Mouse (Mus musculus): ENCODE results near the gene Mapt. TPM values are rescaled to one million over a fixed set of nuclear protein-coding genes. Genes with fewer than 3 reads are reported as not detected.

Mapt gene
- polyA plus RNA-seq, 1 experiment from 2014 or later: 939 TPM

DNA sequence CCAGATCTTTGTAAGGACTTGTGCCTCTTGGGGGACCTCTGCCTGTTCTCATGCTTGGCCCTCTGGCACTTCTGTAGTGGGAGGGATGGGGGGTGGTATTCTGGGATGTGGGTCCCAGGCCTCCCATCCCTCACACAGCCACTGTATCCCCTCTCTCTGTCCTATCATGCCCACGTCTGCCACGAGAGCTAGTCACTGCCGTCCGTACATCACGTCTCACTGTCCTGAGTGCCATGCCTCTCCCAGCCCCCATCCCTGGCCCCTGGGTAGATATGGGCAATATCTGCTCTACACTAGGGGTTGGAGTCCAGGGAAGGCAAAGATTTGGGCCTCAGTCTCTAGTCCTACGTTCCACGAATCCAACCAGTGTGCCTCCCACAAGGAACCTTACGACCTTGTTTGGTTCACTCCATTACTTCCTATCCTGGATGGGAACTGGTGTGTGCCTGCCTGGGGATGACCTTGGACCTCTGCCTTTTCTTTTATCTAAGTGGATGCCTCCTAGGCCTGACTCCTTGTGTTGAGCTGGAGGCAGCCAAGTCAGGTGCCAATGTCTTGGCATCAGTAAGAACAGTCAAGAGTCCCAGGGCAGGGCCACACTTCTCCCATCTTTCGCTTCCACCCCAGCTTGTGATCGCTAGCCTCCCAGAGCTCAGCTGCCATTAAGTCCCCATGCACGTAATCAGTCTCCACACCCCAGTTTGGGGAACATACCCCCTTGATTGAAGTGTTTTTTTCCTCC is 98.2 kb downstream of the Mapt start:
- H3K9ac ChIP-seq: no peak overlapping the region
- H3K27ac ChIP-seq: no peak overlapping the region
- no peak for ATAC-seq (ENCODE audit: low FRiP score)
- no peak overlapping the region for H3K4me3 ChIP-seq (replicated peaks; ENCODE audit: low read length)
- H3K4me2 ChIP-seq (replicated peaks): no peak overlapping the region
- 81% methylated on average over 11 of the region's 11 CpGs for WGBS
- no peak for DNase-seq (ENCODE audit: low spot score)
- H3K27me3 ChIP-seq (ENCODE audit: control insufficient read depth, insufficient read depth, low read length): no peaks in the 10 kb centered on the region
- no peaks in the 10 kb centered on the region for H3K9me3 ChIP-seq (ENCODE audit: control insufficient read depth, low read length)
- H3K4me1 ChIP-seq (replicated peaks; ENCODE audit: control insufficient read depth, insufficient read depth, low read length): no peaks in the 10 kb centered on the region
- H3K36me3 ChIP-seq (replicated peaks; ENCODE audit: control insufficient read depth, insufficient read depth): peaks cover 66% of the 10 kb centered on the region

DNA sequence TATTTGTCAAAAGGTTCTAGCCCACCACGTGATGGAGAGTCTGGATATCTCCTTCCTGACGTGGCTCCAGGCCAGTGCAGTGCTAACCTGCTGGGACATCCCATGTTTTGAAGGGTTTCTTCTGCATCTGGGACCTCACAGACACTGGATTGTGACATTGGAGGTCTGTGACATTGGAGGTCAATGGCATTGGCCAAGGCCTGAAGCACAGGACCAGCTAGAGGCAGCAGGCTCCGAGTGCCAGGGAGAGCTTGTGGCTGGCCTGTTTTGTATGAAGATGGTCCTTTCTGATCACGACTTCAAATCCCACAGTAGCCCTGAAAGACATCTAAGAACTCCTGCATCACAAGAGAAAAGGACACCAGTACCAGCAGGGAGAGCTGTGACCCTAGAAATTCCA is 99.0 kb downstream of the Mapt start:
- DNase-seq (ENCODE audit: low spot score) (no peak), ATAC-seq (ENCODE audit: low FRiP score) (no peak)
- 86% methylated on average over 4 of the region's 4 CpGs for WGBS
- H3K4me3 ChIP-seq (replicated peaks; ENCODE audit: low read length): no peak overlapping the region
- H3K9me3 ChIP-seq (ENCODE audit: control insufficient read depth, low read length): no peaks in the 10 kb centered on the region
- no peak overlapping the region for H3K9ac ChIP-seq
- H3K4me2 ChIP-seq (replicated peaks): no peak overlapping the region
- H3K4me1 ChIP-seq (replicated peaks; ENCODE audit: control insufficient read depth, insufficient read depth, low read length): no peaks in the 10 kb centered on the region
- H3K36me3 ChIP-seq (replicated peaks; ENCODE audit: control insufficient read depth, insufficient read depth): peaks cover 74% of the 10 kb centered on the region
- no peak overlapping the region for H3K27ac ChIP-seq
- no peaks in the 10 kb centered on the region for H3K27me3 ChIP-seq (ENCODE audit: control insufficient read depth, insufficient read depth, low read length)

DNA sequence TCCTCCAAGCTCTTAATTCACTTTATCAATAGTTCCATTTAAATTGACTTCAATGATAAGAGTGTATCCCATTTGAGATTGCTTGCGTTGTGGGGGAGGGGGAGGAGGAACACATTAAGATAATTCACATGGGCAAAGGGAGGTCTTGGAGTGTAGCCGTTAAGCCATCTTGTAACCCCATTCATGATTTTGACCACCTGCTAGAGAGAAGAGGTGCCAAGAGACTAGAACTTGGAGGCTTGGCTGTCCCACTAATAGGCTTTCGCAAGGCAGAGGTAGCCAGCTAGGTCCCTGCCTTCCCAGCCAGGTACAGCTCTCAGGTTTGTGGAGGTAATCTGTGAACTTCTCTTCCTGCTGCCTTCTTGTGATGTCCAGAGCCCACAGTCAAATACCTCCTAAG is 100.0 kb downstream of the Mapt start:
- H3K4me1 ChIP-seq (replicated peaks; ENCODE audit: control insufficient read depth, insufficient read depth, low read length): no peaks in the 10 kb centered on the region
- no peak overlapping the region; the same call in 1 of the 2 replicates for H3K27ac ChIP-seq
- WGBS: 91% methylated on average over 3 of the region's 3 CpGs
- no peaks in the 10 kb centered on the region for H3K27me3 ChIP-seq (ENCODE audit: control insufficient read depth, insufficient read depth, low read length)
- DNase-seq (ENCODE audit: low spot score) (no peak), ATAC-seq (ENCODE audit: low FRiP score) (no peak)
- H3K9me3 ChIP-seq (ENCODE audit: control insufficient read depth, low read length): no peaks in the 10 kb centered on the region
- no peak overlapping the region for H3K4me3 ChIP-seq (replicated peaks; ENCODE audit: low read length)
- H3K9ac ChIP-seq: no peak overlapping the region
- peaks cover 85% of the 10 kb centered on the region for H3K36me3 ChIP-seq (replicated peaks; ENCODE audit: control insufficient read depth, insufficient read depth)
- H3K4me2 ChIP-seq (replicated peaks): no peak overlapping the region

DNA sequence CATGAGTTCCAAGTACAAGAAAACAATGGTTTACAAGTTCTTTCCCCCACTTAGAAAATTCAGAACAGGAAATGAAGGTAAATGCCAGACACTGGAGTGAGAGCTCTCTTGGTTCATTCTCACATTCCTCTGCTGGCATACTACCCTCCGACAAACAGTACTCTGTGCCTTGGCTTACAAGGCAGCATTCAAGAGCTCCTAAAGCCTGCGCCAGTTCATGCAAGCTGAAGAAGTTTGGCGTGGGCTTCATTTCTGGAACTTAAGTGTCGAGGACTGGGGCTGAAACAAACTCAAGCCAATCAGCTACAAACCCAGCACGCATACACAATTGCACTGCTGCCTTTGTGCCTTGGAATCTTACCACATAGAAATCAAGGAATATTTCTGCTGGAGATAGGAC is 100.9 kb downstream of the Mapt start:
- no peak for DNase-seq (ENCODE audit: low spot score)

DNA sequence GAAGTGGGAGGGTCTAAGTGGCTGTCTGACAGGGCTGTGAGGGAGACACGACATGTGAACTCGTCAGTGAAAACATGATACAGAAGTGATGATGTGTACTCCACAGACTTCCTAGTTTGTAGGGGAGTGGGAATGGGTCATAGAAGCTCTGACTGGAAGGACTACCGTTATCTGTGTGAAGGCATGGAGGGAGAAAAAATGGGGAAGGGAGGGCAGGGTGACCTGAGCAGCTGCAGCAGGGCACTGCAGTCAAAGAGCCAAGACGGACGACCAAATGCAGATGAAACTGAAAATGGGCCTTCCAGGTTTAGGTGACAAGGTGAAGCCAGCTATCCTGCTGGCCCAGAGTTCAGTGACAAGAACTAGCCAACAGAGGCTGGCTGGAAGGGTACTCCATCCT is 102.9 kb downstream of the Mapt start:
- no peak for DNase-seq (ENCODE audit: low spot score)
- Histone ChIP-seq H3K27ac (no peak overlapping the region), H3K4me3 (replicated peaks; ENCODE audit: low read length) (no peak overlapping the region), H3K36me3 (replicated peaks; ENCODE audit: control insufficient read depth, insufficient read depth) (peaks cover 86% of the 10 kb centered on the region), H3K27me3 (ENCODE audit: control insufficient read depth, insufficient read depth, low read length) (no peaks in the 10 kb centered on the region), H3K4me2 (replicated peaks) (no peak overlapping the region), H3K9me3 (ENCODE audit: control insufficient read depth, low read length) (no peaks in the 10 kb centered on the region), H3K9ac (no peak overlapping the region), H3K4me1 (replicated peaks; ENCODE audit: control insufficient read depth, insufficient read depth, low read length) (no peaks in the 10 kb centered on the region)
- WGBS: 77% methylated on average over 5 of the region's 5 CpGs
- ATAC-seq (ENCODE audit: low FRiP score): 0 out of 2 replicates have a peak, but pooled peaks have one; percentile 22

More for the DNA sequence above, 100.9 kb downstream of the Mapt start:
- H3K27me3 ChIP-seq (ENCODE audit: control insufficient read depth, insufficient read depth, low read length): no peaks in the 10 kb centered on the region
- H3K27ac ChIP-seq: no peak overlapping the region
- no peak overlapping the region for H3K4me3 ChIP-seq (replicated peaks; ENCODE audit: low read length)
- H3K36me3 ChIP-seq (replicated peaks; ENCODE audit: control insufficient read depth, insufficient read depth): peaks cover 86% of the 10 kb centered on the region
- H3K9me3 ChIP-seq (ENCODE audit: control insufficient read depth, low read length): no peaks in the 10 kb centered on the region
- 94% methylated on average over 5 of the region's 5 CpGs for WGBS
- ATAC-seq (ENCODE audit: low FRiP score): no peak
- no peaks in the 10 kb centered on the region for H3K4me1 ChIP-seq (replicated peaks; ENCODE audit: control insufficient read depth, insufficient read depth, low read length)
- no peak overlapping the region for H3K4me2 ChIP-seq (replicated peaks)
- no peak overlapping the region for H3K9ac ChIP-seq

DNA sequence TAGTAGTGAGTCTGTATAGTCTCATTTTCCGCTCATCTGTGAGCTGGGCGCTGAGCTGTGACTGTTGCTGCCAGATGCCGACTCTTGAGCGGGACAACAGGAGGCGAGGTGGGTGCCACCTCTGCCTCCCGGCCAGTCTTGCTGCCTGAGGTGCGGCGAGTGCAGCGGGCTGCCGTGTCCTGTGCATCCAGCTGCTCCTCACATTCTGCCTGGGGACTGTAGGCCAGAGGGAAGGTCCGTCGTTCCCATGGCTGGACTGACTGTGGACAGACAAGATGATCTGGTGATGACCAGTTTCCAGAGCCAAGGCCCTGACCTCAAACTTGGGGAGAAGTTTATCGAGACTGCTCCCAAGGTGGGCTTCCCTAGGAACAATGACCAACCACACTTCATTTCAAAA is 103.8 kb downstream of the Mapt start:
- Histone ChIP-seq H3K27ac (no peak overlapping the region), H3K36me3 (replicated peaks; ENCODE audit: control insufficient read depth, insufficient read depth) (peaks cover 84% of the 10 kb centered on the region), H3K27me3 (ENCODE audit: control insufficient read depth, insufficient read depth, low read length) (no peaks in the 10 kb centered on the region), H3K4me3 (replicated peaks; ENCODE audit: low read length) (no peak overlapping the region), H3K9me3 (ENCODE audit: control insufficient read depth, low read length) (no peaks in the 10 kb centered on the region), H3K9ac (no peak overlapping the region), H3K4me1 (replicated peaks; ENCODE audit: control insufficient read depth, insufficient read depth, low read length) (no peaks in the 10 kb centered on the region), H3K4me2 (replicated peaks) (no peak overlapping the region)
- ATAC-seq (ENCODE audit: low FRiP score): no peak
- no peak for DNase-seq (ENCODE audit: low spot score)
- WGBS: 84% methylated on average over 13 of the region's 13 CpGs

DNA sequence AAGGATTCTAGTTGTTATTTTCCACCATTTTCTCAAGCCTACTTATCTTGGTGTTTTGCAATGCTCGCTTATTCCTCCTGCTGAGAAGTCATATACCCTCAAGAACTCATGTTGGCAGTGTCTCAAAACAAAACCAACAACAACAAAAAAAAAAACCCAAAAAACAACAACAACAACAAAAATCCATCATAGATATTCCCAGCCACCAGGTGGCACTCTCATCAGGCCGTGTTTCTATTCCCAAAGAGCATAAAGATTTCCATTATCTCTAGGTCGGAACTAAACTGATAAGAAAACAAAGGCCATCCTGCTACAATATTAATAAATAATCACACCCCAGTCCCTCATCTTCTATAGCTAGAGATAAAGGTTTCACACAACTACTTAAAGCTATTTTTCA is 115.7 kb downstream of the Mapt start:
- Histone ChIP-seq H3K9me3 (ENCODE audit: control insufficient read depth, low read length) (no peaks in the 10 kb centered on the region), H3K36me3 (replicated peaks; ENCODE audit: control insufficient read depth, insufficient read depth) (peaks cover 80% of the 10 kb centered on the region), H3K4me1 (replicated peaks; ENCODE audit: control insufficient read depth, insufficient read depth, low read length) (no peaks in the 10 kb centered on the region), H3K27ac (no peak overlapping the region), H3K4me3 (replicated peaks; ENCODE audit: low read length) (no peak overlapping the region), H3K9ac (no peak overlapping the region), H3K27me3 (ENCODE audit: control insufficient read depth, insufficient read depth, low read length) (no peaks in the 10 kb centered on the region), H3K4me2 (replicated peaks) (no peak overlapping the region)
- no peak for ATAC-seq (ENCODE audit: low FRiP score)
- WGBS: 64% methylated on average over 3 of the region's 3 CpGs
- DNase-seq (ENCODE audit: low spot score): no peak

DNA sequence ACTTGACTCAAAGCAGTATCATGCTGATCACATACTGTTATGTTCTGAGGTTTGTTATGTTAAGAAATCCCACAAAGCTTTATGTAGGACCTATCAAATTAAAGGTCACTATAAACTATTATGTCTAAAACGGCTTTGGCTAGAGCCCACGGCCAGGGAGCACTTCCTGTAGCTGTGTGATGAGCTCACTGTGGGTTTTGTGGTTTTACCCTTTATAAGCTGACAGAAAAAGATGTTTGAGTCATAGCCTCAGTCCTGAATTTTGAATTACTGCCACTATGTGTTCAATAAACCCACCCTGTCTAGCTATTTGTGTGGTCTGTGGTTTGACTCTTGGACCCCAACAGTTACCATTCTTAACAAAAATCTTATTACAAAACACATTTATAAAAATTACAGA is 130.6 kb downstream of the Mapt start:
- DNase-seq (ENCODE audit: low spot score): no peak
- 61% methylated on average over 2 of the region's 2 CpGs for WGBS
- H3K27me3 ChIP-seq (ENCODE audit: control insufficient read depth, insufficient read depth, low read length): no peaks in the 10 kb centered on the region
- no peaks in the 10 kb centered on the region for H3K9me3 ChIP-seq (ENCODE audit: control insufficient read depth, low read length)
- no peak for ATAC-seq (ENCODE audit: low FRiP score)
- H3K36me3 ChIP-seq (replicated peaks; ENCODE audit: control insufficient read depth, insufficient read depth): peaks cover 15% of the 10 kb centered on the region
- no peak overlapping the region for H3K4me2 ChIP-seq (replicated peaks)
- no peak overlapping the region for H3K4me3 ChIP-seq (replicated peaks; ENCODE audit: low read length)
- no peak overlapping the region for H3K9ac ChIP-seq
- no peaks in the 10 kb centered on the region for H3K4me1 ChIP-seq (replicated peaks; ENCODE audit: control insufficient read depth, insufficient read depth, low read length)
- no peak overlapping the region for H3K27ac ChIP-seq

DNA sequence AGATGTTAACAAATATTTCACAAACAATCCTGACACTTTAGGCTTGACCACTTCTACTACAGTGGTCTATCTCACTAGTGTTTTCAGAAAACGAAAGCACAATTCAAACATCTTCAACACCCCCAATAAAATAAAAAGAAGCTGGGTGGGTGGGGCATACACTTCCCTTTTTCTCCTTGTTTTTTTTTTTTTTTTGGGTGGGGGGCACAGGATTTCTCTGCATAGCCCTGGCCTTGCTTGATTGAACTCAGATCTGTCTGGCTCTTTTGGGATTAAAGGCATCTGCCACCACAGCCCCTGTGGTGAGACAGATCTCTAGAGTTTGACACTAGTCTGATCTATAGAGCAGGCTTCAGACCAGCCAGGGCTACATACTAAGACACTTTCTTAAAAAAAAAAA is 131.5 kb downstream of the Mapt start:
- Histone ChIP-seq H3K9ac (no peak overlapping the region), H3K36me3 (replicated peaks; ENCODE audit: control insufficient read depth, insufficient read depth) (peaks cover 10% of the 10 kb centered on the region), H3K27me3 (ENCODE audit: control insufficient read depth, insufficient read depth, low read length) (no peaks in the 10 kb centered on the region), H3K4me3 (replicated peaks; ENCODE audit: low read length) (no peak overlapping the region), H3K27ac (no peak overlapping the region), H3K9me3 (ENCODE audit: control insufficient read depth, low read length) (no peaks in the 10 kb centered on the region), H3K4me1 (replicated peaks; ENCODE audit: control insufficient read depth, insufficient read depth, low read length) (no peaks in the 10 kb centered on the region), H3K4me2 (replicated peaks) (no peak overlapping the region)
- no peak for DNase-seq (ENCODE audit: low spot score)
- 95% methylated on average over 1 of the region's 1 CpGs for WGBS
- no peak for ATAC-seq (ENCODE audit: low FRiP score)
